ENCODE assay signal across 12 mouse cellular contexts in genomic region chr19:15904734-15905133, GRCm38 (mm10). TPM values are rescaled to one million over a fixed set of nuclear protein-coding genes. Genes with fewer than 3 reads are reported as not detected.
A peak's percentile ranks its signal among the peaks of the same experiment; 100 is the strongest.
DNase-seq lines count a peak whose midpoint lies in the region; ATAC-seq and TF ChIP-seq lines count a peak whose summit lies in the region.
"Had no signal": no experiment of that assay in that cellular context is flagged by ENCODE, and none has a peak within 500 bp of the region (broad histone marks: within the 10 kb centered on the region; RNA-seq: fewer than 3 reads in every experiment).

No protein-coding gene starts in this region.

- ATAC-seq in kidney, embryonic 16.5 days (ENCODE audit: low FRiP score, low TSS enrichment) = no peak
- ATAC-seq in midbrain, embryonic 11.5 days (ENCODE audit: low FRiP score) = no peak

- H3K36me3 ChIP-seq in kidney, embryonic 16.5 days (ENCODE audit: insufficient read depth, low read length) = peaks cover 15% of the 10 kb centered on the region; the same call in 1 of the 2 replicates
- H3K36me3 ChIP-seq in liver, adult 2 months (ENCODE audit: control insufficient read depth, insufficient read depth, low read length) = no peaks in the 10 kb centered on the region
- H3K36me3 ChIP-seq in midbrain, embryonic 11.5 days (ENCODE audit: control insufficient read depth, insufficient read depth, low read length) = peaks cover 13% of the 10 kb centered on the region; the same call in 1 of the 2 replicates

- no peak overlapping the region for H3K4me3 ChIP-seq in kidney, embryonic 16.5 days (ENCODE audit: low read length)
- no peak overlapping the region for H3K4me3 ChIP-seq in liver, adult 2 months (ENCODE audit: insufficient read depth, low read depth, low read length)
- no peak overlapping the region for H3K4me3 ChIP-seq in midbrain, embryonic 11.5 days (ENCODE audit: low read depth, low read length)
- H3K4me3 ChIP-seq: forebrain, embryonic 10.5 days; left cerebral cortex, adult 2 months; lung, embryonic 15.5 days; neural tube, embryonic 15.5 days had no signal

- H3K27me3 ChIP-seq in kidney, embryonic 16.5 days (ENCODE audit: insufficient read depth, low read length) = no peaks in the 10 kb centered on the region
- H3K27me3 ChIP-seq in liver, adult 2 months (ENCODE audit: control insufficient read depth, insufficient read depth, low read length) = no peaks in the 10 kb centered on the region
- no peaks in the 10 kb centered on the region for H3K27me3 ChIP-seq in midbrain, embryonic 11.5 days (ENCODE audit: control insufficient read depth, insufficient read depth, low read length)
- H3K27me3 ChIP-seq: lung, embryonic 15.5 days; neural tube, embryonic 15.5 days had no signal

- no peak for TF ChIP-seq CTCF in liver, adult 2 months (IDR thresholded peaks at IDR 0.05; ENCODE audit: low read depth, low read length)

- H3K9ac ChIP-seq in kidney, embryonic 16.5 days (replicated peaks; ENCODE audit: low read length) = no peak overlapping the region
- no peak overlapping the region for H3K9ac ChIP-seq in liver, adult 2 months (ENCODE audit: low read depth, low read length)
- H3K9ac ChIP-seq in midbrain, embryonic 11.5 days (ENCODE audit: low read length) = no peak overlapping the region
- H3K9ac ChIP-seq: lung, embryonic 15.5 days; neural tube, embryonic 15.5 days had no signal

- peaks cover 12% of the 10 kb centered on the region for H3K4me1 ChIP-seq in kidney, embryonic 16.5 days (ENCODE audit: insufficient read depth, low read length)
- peaks cover 7% of the 10 kb centered on the region; the same call in 1 of the 2 replicates for H3K4me1 ChIP-seq in liver, adult 2 months (ENCODE audit: control insufficient read depth, insufficient read depth, low read length)
- H3K4me1 ChIP-seq in midbrain, embryonic 11.5 days (ENCODE audit: control insufficient read depth, insufficient read depth, low read length) = peaks cover 9% of the 10 kb centered on the region
- H3K4me1 ChIP-seq: lung, embryonic 15.5 days had no signal

- H3K9me3 ChIP-seq in kidney, embryonic 16.5 days (ENCODE audit: low read length) = no peaks in the 10 kb centered on the region
- H3K9me3 ChIP-seq in midbrain, embryonic 11.5 days (ENCODE audit: control insufficient read depth, low read length) = no peaks in the 10 kb centered on the region
- H3K9me3 ChIP-seq: forebrain, embryonic 10.5 days; lung, embryonic 15.5 days; neural tube, embryonic 15.5 days had no signal

- H3K79me2 ChIP-seq in liver, adult 2 months (ENCODE audit: control insufficient read depth, insufficient read depth, low read length) = no peaks in the 10 kb centered on the region

- H3K4me2 ChIP-seq in kidney, embryonic 16.5 days (replicated peaks; ENCODE audit: low read depth, low read length) = no peak overlapping the region
- H3K4me2 ChIP-seq in midbrain, embryonic 11.5 days = no peak overlapping the region
- H3K4me2 ChIP-seq: lung, embryonic 15.5 days had no signal

- peak; percentile 67 for DNase-seq in kidney, adult 11 months
- DNase-seq in 3T3-L1 (ENCODE audit: low read depth, low spot score) (peak; percentile 22), adipocyte (ENCODE audit: low spot score) (peak; percentile 98)
- DNase-seq in liver, adult 2 months (ENCODE audit: extremely low read depth, low read depth, low spot score) = peak; percentile 92
- no peak for DNase-seq in midbrain, embryonic 11.5 days (ENCODE audit: low spot score, missing footprints)
- DNase-seq in cerebellum, postnatal 25 days = no peak
- DNase-seq: cerebellum, adult 2 months had no signal

- no peak for TF ChIP-seq POLR2A in liver, adult 2 months (IDR thresholded peaks at IDR 0.05; ENCODE audit: extremely low read depth, insufficient read depth, low read length)

- H3K27ac ChIP-seq in kidney, embryonic 16.5 days (ENCODE audit: low read length) = no peak overlapping the region
- no peak overlapping the region for H3K27ac ChIP-seq in liver, adult 2 months (replicated peaks; ENCODE audit: insufficient read depth, low read depth, low read length)
- no peak overlapping the region for H3K27ac ChIP-seq in midbrain, embryonic 11.5 days (ENCODE audit: low read depth, low read length)
- H3K27ac ChIP-seq: left cerebral cortex, adult 2 months; lung, embryonic 15.5 days; neural tube, embryonic 15.5 days had no signal

- 82% methylated on average over 4 of the region's 4 CpGs for WGBS in kidney, embryonic 16.5 days
- 19% methylated on average over 4 of the region's 4 CpGs for WGBS in liver, adult 2 months
- 88% methylated on average over 4 of the region's 4 CpGs for WGBS in midbrain, embryonic 11.5 days

RNA-seq across cellular contexts. Expression of gene Psat1, which starts 42.4 kb away (rescaled TPM):
- polyA plus RNA-seq in kidney, embryonic 16.5 days (2015; fragmentation: Nextera tagmentation; extraction: Ambion mirVana) = 86.9 and 88.6 TPM in 2 replicates
- 0.74 and 2.0 TPM in 2 replicates for total RNA-seq in liver, adult 2 months (2014; rRNA removed)
- polyA plus RNA-seq in liver, adult 2 months (2012; rRNA removed) = 0.20 and 0.21 TPM in 2 replicates
- polyA plus RNA-seq in midbrain, embryonic 11.5 days (2014; fragmentation: Nextera tagmentation; extraction: Ambion mirVana) = 103 and 105 TPM in 2 replicates

Comparison
In these comparisons a context has a peak if more than half of its experiments do, and no peak if none do; other contexts are left out.
1. DNase-seq: peak in kidney, adult 11 months (single experiment), 3T3-L1 (single experiment), adipocyte (single experiment) and liver, adult 2 months (single experiment); none in midbrain, embryonic 11.5 days (single experiment) and cerebellum, postnatal 25 days (0 of 2).
2. RNA of gene Psat1, which starts 42.4 kb away (polyA plus RNA-seq): 103 to 105 TPM in midbrain, embryonic 11.5 days and 86.9 to 88.6 TPM in kidney, embryonic 16.5 days; 0.20 to 0.21 TPM in liver, adult 2 months; every median in the first group is over 10 times any median in the second.